14 mouse cellular contexts compared by ENCODE assay signal in the genomic region with DNA sequence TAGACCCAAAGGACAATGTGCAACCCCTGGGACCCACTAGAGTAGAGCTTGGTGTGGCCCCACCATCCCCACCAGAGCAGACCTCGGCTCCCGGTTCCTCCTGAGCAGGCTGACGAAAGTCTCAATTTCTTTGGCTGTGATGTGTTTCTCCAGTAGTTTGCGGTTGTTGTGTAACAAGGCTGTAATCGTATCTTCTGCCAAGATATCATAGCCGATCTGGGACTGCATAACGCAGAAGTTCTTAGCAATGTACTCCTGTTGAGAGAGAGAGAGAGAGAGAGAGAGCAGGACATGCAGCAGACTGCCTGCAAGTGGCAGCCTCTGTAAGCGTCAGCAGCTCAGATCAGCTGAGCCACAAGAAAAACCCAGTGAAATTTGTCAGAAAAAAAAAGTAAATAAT.
"Had no signal": no experiment of that assay in that cellular context is flagged by ENCODE, and none has a peak within 500 bp of the region (broad histone marks: within the 10 kb centered on the region; RNA-seq: fewer than 3 reads in every experiment).

No protein-coding gene starts in this region.

- DNase-seq: kidney, adult 9 months; kidney, postnatal 4 days; left cerebral cortex, postnatal 4 days; lung, adult 18-20 months; lung, postnatal 10 days; midbrain, embryonic 14.5 days; thymus, postnatal 4 days had no signal

- H3K4me3 ChIP-seq: layer of hippocampus, adult 2 months; limb, embryonic 13.5 days; midbrain, embryonic 10.5 days; myocyte; neural tube, embryonic 15.5 days had no signal

- H3K27ac ChIP-seq: kidney, postnatal 0 days; layer of hippocampus, adult 2 months; limb, embryonic 13.5 days; liver, embryonic 14.5 days; midbrain, embryonic 10.5 days; neural tube, embryonic 15.5 days had no signal
